Mouse (Mus musculus) lung, postnatal 0 days (tissue): ENCODE data around the gene Shh.
A peak's percentile ranks its signal among the peaks of the same experiment; 100 is the strongest.

Source experiments
- CTCF ChIP-seq: IDR thresholded peaks from 2 replicates; pipeline ENCODE4 v1.5.1; 2016; ENCODE audit warnings: antibody characterized with exemption, mild to moderate bottlenecking
- EP300 ChIP-seq: IDR thresholded peaks from 2 replicates; pipeline ENCODE4 v1.6.1; 2016; ENCODE audit warnings: antibody characterized with exemption, mild to moderate bottlenecking, control low read depth

GRCm38 (mm10) chr5:28495712-28496650 is 28.9 kb upstream of the Shh start:
- no peak for TF ChIP-seq CTCF
- TF ChIP-seq EP300: 0 out of 2 replicates have a peak, but pooled peaks have one; percentile 12
